Mouse (Mus musculus): ENCODE data around the gene Slit1.

Gene Slit1

DNA sequence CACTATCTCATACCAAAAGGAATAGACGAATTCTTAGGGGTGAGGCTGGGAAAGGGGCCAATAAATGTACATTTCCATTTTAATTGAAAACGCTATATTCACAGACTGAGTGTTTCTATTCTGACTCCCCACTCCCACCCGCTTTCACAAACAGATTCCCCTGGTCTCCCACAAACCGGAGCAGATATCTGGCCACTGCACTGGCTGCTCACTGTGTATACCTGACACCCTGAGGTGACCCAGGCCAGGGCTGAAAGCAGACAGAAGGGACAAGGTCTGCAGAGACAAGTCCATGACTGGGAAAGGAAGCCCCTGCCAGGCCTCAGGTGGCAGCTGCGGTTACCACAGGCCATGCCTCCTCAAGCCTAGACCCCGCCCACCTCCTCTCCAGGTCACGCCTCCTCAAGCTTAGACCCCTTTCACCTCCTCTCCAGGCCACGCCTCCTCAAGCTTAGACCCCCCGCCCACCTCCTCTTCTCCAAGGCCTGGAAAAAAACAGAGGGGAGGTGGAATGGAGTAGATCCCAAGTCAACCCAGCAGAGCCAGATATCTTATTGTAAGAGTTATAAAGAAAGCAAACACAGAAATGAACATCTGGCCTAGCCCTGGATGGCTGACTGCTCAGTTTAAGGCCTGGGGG lies 18.5 kb downstream of the Slit1 start:
- no peak for DNase-seq (ENCODE audit: low read depth, low spot score)

DNA sequence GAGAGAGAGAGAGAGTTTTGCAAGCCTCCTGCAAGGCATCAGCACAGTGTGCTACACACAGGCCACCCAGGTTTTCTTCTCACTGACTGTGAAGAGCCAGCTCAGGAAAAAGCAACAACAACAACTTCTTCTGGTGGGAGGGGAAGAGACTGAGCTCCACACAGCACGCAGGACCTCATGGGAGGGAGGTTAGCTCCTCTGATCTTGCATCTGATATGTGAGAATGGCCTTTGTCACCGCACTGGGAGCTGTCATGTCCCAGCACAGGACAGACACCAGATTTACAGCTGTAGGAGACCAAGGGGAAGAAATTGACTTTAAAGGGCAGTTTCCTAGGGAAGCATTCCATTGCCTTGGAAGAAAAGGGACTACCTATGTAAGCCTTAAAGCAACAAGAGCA lies 20.1 kb downstream of the Slit1 start:
- no peak for DNase-seq (ENCODE audit: low read depth, low spot score)

DNA sequence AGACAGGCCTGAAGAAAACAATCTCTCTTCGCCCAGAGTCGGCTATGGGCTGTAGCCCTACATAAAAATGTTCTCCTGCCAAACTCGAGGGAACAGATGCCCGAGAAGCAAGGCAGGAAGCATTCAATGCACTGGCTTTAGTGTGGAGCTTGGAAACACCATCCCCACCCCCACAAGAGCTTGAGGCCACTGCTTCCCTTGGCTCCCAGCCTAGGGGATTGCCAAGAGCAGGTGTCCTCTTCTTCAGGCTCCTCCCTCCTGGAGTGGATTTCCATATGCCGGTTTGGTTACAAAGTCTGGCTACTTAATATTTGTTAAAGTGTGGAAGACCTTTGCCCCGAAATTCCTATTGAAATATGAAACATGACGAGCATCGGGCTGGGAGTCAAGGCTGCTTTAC lies 24.0 kb downstream of the Slit1 start:
- no peak for DNase-seq (ENCODE audit: low read depth, low spot score)

DNA sequence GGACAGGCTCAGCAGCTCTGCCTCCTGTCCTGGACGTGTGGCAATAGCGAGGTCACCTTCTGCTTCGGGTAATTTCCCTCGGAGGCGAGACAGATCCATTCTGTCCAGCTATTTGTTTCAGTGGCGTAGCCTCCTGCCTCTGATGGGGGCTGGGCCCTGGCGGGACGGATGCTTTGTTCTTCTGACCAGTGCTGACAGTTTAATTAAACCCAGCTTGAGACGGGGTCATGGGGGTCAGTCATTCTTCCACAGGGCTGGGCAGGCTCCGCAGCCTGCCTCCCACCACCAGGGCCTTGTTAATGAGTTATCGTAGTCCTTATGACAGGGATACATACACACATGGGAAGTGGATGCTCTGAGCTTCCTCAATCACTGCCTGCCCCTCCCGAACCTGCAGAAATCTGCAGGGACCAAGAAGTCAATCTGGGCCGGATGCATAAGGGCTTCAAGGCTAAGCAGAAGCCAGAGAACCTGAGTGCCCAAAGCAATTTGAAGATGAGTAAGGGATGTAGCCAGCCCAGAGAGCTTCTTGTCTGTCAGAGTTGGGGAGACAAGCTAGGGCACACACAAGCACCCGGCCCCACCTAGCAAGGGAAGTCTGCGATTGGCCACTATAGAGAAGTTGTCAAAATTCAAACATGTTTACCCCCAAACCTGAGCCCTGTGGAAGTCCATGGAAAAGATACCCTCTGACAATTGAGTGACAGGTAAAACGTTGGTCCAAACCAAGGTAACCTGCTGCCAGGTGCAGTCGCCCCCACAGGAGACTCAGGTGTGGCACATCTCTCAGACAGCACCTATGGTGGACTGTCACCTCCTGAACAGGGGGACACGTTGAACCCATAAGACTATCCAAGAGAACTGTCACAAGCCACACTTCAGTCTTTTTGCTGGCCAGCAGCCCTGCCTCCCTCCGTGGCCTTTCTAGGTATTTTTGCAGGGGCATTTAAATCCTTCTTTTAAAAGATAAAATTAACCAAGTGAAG lies 26.9 kb downstream of the Slit1 start:
- peak; percentile 62 for DNase-seq (ENCODE audit: low read depth, low spot score)

DNA sequence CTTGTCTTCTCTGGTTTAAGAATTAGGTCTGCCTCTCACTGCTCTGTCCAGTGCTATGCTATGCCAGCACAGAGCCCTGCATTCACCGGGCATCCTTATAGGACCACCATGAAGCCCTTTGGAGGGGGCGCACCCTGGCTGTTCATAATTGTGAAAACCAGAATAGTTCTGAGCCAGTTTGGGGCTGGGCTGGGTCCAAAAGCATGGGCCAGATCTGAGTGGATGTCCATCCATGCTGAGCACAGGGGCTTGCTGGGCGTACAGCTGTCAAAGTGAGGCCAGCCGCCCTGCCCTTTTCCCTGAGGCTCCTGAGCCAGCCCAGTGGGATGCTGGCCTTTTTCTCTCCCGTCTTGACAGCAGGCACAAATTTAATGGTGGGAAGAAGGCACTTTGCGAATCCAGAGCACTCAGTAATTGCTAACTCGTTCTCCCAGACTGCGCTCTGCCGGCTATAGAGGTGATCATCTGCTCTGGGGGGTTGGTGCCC lies 29.0 kb downstream of the Slit1 start:
- no peak for DNase-seq (ENCODE audit: low read depth, low spot score)

DNA sequence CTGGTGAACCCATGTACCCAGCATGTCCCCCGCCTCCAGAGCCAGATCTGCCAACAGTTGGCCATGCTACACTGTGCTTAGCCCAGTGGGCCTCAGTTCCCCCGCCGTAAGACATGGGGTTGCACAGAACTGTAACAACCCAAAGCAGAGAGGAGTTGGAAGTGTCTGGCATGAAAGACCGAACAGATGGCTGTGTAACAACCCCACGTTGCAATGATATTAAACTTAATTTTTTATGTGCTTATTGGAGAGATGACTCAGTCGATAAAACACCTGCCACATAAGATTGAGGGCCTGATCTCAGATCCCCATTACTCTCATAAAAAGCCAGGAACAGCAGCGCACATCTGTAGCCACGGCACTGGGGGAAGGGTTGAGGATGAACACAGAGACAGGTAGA lies 30.6 kb downstream of the Slit1 start:
- DNase-seq (ENCODE audit: low read depth, low spot score), result no peak

DNA sequence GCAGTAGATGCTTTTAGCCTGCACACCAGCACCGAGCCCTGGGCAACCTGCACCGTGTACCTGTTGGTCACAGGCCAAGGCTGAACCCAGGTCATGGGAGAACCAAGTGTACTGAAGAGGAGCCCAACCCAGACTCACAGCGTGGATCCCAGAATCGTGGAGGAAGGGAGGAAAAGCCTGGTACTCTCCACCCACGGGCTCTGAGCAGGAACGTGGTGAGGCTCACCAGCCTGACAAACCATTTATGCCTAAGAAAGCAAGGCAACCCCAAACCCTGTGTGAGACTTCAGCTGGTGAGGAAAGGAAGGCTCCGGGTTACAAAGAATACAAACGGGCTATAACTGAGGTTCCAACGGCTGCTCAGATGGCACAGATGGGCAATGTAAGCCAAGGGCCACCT lies 31.8 kb downstream of the Slit1 start:
- no peak for DNase-seq (ENCODE audit: low read depth, low spot score)

DNA sequence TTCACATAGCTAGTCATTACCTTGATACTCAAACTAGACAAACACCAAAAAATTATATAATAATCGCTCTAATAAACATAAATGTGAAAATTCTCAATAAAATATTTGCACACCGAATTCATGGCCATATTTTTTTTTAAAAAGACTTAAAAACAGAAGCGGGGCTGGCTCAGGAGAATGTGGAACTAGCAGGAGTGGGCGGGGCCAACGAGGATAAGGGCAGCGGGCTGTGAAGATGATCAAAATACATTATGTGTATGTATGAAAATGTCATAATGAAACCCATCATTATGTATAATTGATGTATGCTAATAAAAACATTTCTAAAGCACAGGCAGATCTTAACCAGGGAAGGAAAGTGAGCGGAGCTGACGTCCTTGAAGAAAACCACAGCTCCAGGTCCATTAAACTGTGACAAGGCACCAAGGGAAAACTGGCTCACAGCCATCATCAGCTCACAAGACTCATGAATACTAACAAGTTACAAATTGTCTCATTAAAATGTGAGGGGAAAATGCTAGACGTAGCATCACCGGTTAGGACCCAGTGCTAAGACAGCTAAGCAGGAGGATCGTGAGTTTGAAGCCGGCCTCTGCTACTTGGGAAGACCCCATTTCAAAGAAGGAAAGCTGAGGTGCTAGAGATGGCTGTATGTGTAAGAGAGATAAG lies 33.8 kb downstream of the Slit1 start:
- no peak for DNase-seq (ENCODE audit: low read depth, low spot score)

DNA sequence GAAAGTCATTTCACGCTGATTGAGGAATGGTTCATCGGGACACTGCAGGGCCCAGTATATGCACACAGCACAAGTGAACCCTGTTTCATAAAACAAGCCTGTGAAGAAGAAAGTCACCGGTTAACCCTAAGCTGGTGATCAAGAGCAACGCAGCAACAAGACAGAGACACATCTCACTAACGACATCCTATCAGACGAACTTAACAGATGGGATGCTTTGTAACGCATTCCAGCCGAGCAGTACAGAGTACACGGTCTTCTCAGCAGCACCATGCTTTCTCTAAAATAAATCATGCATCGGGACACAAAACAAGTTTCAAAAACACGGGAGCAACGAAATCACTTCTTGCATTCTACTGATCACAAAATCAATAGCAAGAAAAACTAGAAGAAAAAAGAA lies 35.6 kb downstream of the Slit1 start:
- no peak for DNase-seq (ENCODE audit: low read depth, low spot score)

DNA sequence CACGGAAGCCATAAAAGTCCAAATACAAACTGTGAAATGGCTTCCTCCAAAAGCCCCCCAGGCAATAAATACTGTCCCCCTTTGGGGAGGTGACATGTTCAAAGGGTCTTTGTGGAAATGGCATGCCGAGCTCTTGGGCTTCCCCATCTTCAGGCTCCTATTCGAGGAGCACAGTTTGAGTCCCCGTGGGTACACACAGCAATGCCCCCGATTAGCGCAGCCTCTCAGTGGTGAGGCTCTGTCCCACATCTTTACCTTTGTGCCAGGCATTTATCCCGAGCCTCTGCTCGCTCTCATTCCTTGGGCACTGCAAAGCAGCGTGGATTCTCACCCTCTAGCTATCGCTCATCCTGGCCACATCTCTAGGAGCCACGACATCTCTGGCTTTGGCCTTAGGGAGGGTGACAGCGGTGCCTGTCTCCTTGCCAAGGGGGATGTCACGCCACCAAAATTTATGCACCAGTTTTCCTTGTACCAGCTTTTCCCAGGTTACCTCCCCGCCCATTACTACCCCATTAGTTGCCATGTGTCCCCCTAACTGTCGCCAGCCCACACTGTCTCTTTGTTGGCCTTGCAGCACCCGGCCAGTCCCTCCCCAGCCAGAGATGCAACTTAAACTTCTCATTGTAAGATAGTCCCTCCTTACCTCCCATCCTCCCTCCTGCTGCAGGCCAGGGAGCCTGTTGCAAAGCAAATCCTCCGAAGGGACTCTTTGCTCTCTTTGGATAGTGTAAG lies 37.2 kb downstream of the Slit1 start:
- no peak for DNase-seq (ENCODE audit: low read depth, low spot score)

DNA sequence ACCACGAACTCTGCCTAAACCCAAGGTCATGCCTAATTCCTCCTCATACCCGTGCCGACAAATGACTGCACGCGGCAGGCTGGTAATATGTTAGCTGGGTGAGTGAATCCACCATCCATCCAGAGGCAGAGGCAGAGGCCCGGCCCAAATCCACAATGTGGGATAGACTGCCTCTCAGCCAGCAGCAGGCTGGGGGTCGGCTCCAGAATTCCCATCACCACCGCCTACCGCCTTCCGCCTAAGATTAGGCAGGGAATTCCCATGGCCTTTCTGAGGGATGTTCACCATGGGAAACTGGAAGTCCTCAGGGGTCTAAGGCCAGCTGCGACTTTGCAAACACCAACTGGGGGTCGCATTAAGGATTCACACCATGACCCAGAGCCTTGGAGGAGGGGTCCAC lies 38.0 kb downstream of the Slit1 start:
- DNase-seq (ENCODE audit: low read depth, low spot score), result no peak

DNA sequence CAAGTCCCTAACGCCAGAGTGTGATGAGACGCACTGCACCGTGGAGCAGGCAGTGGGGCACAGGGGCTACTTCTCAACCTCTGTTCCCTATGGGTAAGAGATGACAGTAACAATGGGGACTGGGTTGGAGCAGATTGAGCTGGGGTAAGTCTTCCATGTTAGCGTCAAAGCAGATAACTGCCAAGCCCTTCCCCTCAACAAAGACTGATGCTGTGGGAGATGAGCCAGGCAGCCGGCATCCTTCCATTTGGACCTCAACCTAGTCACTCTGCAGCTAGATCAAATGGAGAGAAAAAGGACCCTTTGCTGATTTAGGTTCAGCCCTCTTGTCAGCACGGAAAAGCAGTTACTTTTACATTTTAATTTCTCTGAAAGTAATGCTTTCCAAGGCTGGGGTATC lies 40.8 kb downstream of the Slit1 start:
- no peak for DNase-seq (ENCODE audit: low read depth, low spot score)

DNA sequence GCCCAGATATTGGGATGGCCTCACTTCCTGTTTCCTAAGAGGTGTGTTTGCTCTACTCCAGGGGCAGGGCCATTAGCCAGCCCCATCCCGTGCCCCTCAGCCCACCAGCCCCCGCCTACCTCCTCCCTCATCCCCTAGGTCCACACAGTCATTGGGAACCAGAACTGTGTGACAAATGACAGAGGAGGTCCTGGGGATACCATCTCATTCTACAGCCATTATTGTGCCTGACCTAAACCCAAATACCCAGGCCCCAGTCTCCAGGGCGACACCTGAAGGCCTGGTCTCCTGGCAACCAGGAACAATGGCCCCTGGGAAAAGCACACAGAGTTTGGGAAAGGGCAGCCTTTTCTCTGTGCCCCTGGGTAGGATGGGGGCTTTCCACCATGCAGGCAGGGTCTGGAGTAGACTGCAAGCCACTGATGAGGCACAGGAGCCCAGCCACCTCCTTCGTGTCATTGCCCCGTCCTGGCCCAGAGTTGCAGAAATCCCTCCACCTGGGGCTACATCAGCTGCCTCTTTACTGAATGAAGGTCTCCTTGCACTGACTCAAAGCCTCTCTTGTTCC lies 44.5 kb downstream of the Slit1 start:
- DNase-seq (ENCODE audit: low read depth, low spot score), result no peak

DNA sequence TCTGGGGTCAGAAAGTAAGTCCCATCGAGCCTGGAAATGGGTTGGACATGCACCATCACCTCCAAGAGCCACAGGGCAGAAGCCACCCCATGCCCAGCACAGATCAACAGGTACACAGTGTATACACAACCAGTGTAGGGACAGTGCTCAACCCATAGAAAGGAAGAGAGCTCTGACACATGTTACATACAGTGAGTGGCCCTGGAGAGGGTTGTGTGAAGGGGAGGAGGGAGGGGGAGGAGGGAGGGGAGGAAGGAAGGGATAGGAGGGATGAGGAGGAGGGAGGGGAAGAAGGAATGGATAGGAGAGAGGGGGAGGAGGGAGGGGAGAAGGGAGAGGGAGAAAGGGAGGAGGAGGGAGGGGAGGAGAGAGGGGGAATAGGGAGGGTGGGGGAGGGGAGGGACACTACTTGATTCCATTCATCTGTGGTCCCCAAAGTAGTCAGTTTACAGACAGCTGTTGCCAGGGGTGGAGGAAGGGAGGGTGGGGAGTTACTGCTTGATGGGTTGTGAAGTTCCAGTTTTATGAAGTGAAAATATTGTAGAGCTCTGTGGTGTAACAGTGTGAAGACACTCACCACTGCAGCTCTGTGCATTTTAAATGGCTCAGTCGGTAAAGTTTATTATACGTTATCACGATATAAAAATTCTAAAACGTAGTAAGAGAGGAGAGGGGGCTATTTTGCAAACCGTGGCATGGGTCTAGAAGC lies 45.5 kb downstream of the Slit1 start:
- DNase-seq (ENCODE audit: low read depth, low spot score), result no peak

DNA sequence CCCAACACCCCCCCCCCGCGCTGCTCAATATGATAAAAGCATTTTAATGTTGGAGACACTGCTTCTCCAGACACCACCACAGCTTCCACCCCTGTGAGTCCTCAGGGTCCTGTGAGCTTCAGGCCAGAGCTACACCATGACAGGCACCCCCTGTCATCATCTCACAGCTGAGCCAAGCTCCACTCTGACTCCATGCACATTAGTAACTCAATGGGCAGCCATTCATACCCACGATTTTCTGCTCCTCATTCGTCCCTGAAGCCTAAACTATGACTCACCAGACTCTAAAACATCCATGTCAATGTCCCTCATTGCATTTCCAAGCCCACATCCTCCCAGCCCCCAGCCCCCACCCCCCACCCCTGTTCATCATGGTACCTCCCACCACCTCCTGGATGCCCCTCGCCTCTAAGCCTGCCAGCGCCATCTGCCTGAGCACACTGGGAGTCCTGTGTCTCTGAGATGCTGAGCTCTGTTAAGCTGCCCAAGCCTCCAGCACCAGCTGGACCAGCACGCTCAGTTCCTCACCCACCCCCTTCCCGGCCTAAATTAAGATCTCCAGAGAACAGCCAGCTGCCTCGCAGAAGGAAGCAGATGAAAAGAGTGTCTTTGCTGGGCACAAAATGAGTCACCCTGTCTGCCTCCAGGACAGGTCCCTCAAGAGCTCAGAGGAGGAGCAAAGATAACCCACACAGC lies 46.2 kb downstream of the Slit1 start:
- DNase-seq (ENCODE audit: low read depth, low spot score), result no peak

DNA sequence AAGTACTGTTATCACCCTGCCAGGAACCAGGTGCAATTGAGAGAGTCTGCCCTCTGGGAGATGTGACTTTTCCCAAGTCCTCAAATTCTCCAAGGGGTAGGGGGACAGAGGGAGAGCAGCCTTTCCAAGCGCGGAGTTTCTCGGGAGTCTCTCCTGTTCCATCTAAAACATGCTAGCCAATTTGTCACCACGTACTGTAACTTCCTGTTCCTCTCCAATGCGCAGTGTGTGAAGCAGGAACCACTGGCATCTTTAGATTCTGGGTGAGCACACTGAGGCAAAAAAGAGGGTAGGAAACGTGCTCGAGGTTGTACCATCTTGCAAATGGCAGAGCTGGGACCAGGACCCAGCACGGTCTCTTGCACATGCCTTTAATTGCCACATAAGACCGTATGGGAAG lies 47.0 kb downstream of the Slit1 start:
- DNase-seq (ENCODE audit: low read depth, low spot score), result no peak

DNA sequence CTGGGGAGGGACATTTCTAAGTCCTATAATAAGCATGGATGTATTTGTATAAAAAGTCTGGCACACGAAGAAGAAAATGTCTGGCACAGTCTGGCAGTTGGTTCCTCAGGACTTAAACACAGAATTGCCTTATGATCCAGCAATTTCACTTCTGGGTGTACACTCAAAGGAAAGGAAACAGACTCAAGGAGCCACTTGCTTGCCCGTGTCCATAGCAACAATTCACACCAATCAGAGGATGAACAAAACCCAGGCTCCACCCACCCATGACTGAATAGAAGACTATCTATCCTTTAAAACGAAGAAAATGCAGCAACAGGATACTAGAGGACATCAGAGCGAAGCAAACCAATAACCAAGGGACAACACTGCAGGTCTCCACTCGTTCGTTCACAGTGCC lies 48.4 kb downstream of the Slit1 start:
- no peak for DNase-seq (ENCODE audit: low read depth, low spot score)

DNA sequence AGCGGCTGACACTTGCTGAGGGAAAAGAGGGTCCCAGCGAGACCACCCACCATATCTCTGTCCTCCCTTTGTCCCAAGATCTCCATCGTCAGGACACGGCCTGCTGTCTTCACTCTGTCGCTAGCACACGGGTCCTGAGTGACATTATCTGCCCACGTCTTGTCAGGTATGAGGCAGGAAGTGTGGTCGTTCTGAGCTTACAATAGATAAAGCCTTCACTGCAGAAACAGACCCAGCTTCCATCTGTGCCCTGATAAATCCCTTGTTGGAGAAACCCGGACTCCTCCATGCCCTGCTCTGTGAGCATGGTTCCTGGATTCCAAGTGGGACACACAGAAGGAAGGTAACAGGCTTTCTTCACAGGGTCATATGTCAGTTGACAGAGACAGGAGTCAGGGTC lies 48.9 kb downstream of the Slit1 start:
- DNase-seq (ENCODE audit: low read depth, low spot score), result no peak

DNA sequence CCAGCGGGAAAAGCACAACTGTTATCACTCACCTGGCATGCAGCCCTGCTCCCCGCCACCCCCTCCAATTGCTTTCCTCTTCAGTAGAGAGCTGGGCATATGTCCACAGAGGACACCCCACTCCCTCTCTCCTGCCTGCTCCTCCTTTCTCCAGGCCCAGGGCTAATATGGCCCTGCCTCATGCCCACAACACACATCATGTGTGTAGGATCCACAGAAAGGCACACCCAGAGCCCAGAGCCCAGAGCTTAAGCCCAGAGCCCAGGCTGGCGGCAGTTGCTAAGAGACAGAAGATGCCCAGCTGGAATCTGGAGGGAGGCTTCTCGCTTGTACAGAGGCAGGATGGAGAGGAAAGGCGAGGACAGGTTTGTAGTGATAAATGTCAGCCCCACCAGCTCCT lies 49.7 kb downstream of the Slit1 start:
- DNase-seq (ENCODE audit: low read depth, low spot score), result no peak

DNA sequence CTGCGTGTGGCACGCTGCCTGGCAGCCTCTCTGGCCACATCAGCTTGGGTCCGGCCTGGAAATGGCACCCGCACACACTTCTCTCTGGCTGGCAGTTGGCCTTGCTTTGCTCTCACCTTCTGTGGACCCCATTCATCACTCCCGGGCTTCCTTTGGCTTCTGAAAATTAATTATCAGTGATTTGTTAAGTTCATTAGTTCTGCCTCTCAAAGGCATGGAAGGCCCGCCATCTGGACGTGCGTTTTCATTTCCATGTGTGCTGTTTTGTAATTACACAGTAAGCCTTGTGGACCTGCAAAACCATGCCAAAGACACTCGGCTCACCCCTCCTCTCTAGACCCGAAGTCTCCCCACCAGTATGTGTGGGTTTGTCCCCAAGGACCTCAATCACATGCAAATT lies 53.4 kb downstream of the Slit1 start:
- no peak for DNase-seq (ENCODE audit: low read depth, low spot score)

Data from embryo, embryonic 11.5 days (tissue).